Comparison of ENCODE assay signal across 1 mouse cellular context in the genomic region with DNA sequence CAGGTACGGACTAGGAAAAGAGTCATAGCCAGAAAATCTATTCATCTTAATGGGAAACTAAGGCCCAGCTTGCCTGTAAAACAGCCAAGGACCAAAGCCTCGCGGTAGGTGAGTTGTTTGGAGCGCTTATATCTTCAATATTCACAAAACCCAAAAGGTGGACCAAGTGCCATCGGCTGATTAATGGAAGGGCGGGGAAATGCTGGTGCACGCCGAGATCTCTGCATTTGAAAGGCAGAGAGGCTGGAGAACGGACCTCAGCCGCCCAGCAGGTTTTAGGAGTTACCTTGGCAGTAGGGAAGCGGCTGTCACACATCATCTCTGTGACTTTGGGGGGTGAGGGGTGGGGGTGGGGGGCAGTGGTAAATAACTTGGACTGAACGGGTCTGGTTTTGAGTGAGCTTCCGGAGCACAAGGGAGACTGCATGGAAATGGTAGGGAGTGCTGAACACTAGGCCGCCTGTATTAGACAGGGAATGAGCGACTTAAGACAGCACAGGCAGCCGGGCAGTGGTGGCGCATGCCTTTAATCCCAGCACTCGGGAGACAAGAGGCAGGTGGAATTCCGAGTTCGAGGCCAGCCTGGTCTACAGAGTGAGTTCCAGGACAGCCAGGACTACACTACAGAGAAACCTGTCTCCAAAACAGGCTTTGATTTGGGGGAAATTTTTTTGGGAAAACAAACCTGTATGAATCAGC.
A peak's percentile ranks its signal among the peaks of the same experiment; 100 is the strongest.
TF ChIP-seq lines count a peak whose summit lies in the region.

No protein-coding gene starts in this region.

TF ChIP-seq in MEL, 35 proteins besides CTCF, POLR2A, EP300 and RAD21:
- TF ChIP-seq TBP (IDR thresholded peaks at IDR 0.05; ENCODE audit: low read depth, low read length): peak; percentile 86
- TF ChIP-seq MEF2A (IDR thresholded peaks at IDR 0.05; ENCODE audit: extremely low read depth, insufficient replicate concordance, low read depth, low read length, poor library complexity, severe bottlenecking): no peak
- TF ChIP-seq ELF1 (IDR thresholded peaks at IDR 0.05; ENCODE audit: low read depth, low read length): no peak
- no peak for TF ChIP-seq JUND (IDR thresholded peaks at IDR 0.05; ENCODE audit: low read depth, low read length)
- no peak for TF ChIP-seq GATA1 (IDR thresholded peaks at IDR 0.05; ENCODE audit: low read depth, low read length)
- TF ChIP-seq RCOR1 (IDR thresholded peaks at IDR 0.05; ENCODE audit: low read depth, low read length): no peak
- TF ChIP-seq ZMIZ1 (IDR thresholded peaks at IDR 0.05; ENCODE audit: low read depth, low read length): no peak
- no peak for TF ChIP-seq NELFE (IDR thresholded peaks at IDR 0.05; ENCODE audit: low read depth, low read length)
- no peak for TF ChIP-seq KAT2A (conservative IDR thresholded peaks at IDR 0.05; ENCODE audit: low read depth, low read length)
- peak; percentile 9; the same call in 1 of the 2 replicates for TF ChIP-seq CHD2 (IDR thresholded peaks at IDR 0.05; ENCODE audit: low read length)
- TF ChIP-seq NRF1 (IDR thresholded peaks at IDR 0.05; ENCODE audit: insufficient read depth, low read depth, low read length, poor library complexity, severe bottlenecking): no peak
- no peak for TF ChIP-seq MAZ (IDR thresholded peaks at IDR 0.05; ENCODE audit: low read depth, low read length)
- no peak for TF ChIP-seq E2F4 (IDR thresholded peaks at IDR 0.05; ENCODE audit: borderline replicate concordance, low read depth, low read length)
- no peak for TF ChIP-seq ZC3H11A (IDR thresholded peaks at IDR 0.05; ENCODE audit: low read depth, low read length)
- no peak; the same call in 1 of the 2 replicates for TF ChIP-seq MAX (IDR thresholded peaks at IDR 0.05; ENCODE audit: low read length)
- TF ChIP-seq CHD1 (IDR thresholded peaks at IDR 0.05; ENCODE audit: low read depth, low read length): no peak
- no peak for TF ChIP-seq GABPA (IDR thresholded peaks at IDR 0.05; ENCODE audit: low read depth, low read length)
- peak; percentile 72; the same call in 1 of the 2 replicates for TF ChIP-seq SIN3A (IDR thresholded peaks at IDR 0.05; ENCODE audit: low read length)
- no peak for TF ChIP-seq ZKSCAN1 (IDR thresholded peaks at IDR 0.05; ENCODE audit: low read depth, low read length)
- no peak for TF ChIP-seq USF2 (IDR thresholded peaks at IDR 0.05; ENCODE audit: borderline replicate concordance in 1 of 2, insufficient read depth in 1 of 2, low read depth in 1 of 2, low read length in 2 of 2)
- TF ChIP-seq MYC (IDR thresholded peaks at IDR 0.05; ENCODE audit: low read depth, low read length): no peak
- no peak for TF ChIP-seq MAFK (IDR thresholded peaks at IDR 0.05; ENCODE audit: borderline replicate concordance, low read depth, low read length)
- TF ChIP-seq MXI1 (IDR thresholded peaks at IDR 0.05; ENCODE audit: low read depth, low read length): peak; percentile 32; the same call in 1 of the 2 replicates
TF ChIP-seq in MEL: peak in this region for 4.
